Mouse (Mus musculus) thymus, postnatal 36 days (tissue): ENCODE data around the gene Ranbp10.

Experiments
- DNase-seq, 2 experiments: peaks; one replicate each; pipeline ENCODE4 v3.0.0; 2022; ENCODE audit warnings: mixed read lengths in 2 of 2

Gene Ranbp10

DNA sequence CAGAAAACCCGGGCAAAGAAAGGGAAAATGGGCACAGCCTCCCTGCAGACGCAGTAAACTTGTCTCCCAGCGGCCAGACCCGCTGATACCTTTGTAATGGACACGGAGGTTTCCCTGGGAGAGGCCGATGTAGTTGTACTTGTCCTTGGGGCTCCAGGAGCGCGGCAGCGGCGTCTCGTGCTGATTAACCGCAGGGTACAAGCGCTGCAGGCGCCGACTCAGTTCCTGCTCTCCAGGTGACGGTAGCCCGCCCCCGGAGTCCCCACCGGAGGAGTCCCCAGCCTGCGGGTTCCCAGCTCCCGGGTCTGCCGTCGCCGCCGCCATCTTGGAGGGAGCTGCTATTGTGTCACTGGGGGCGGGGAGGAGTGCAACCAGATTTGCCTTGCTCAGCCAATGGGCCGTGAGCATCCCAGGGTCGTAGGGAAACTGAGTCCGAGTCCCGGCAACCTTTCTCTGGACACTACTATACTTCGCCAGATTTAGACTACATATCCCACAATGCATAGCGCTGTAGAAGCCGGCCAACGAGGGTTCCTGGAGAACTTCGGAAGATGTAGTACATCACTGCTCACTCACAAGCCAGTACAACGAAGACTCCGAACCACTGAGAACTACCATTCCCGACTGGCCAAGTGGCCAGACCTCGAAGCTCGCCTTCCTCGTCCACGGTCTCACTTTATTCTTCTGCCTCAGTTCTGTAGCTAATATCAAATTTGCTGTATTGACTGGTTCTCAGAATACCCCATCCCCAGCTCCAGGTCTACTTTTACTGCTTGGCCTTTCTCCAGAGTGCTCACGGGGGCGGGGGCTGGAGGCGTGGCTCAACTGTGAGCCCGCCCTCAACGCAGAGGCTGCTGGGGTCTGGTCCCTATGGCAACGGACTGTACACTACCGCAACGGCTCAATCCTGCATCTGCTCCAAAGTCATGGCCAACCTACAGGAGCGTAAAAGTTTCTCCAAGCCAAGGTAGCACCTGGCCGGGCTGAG lies at the start of gene Ranbp10, which contains the start of gene Tsnaxip1:
Gene Ranbp10 (minus strand): TSS at position 490 of the 988 bp plus-strand sequence.
Gene Tsnaxip1 (plus strand): TSS at position 871 of the 988 bp plus-strand sequence.
- peak; percentile 92 to 96 for DNase-seq

GRCm38 (mm10) chr8:105874301-105874700 lies 47.2 kb upstream of the Ranbp10 start:
- DNase-seq: no peak

GRCm38 (mm10) chr8:105866364-105867029 lies 39.3 kb upstream of the Ranbp10 start:
- no peak for DNase-seq

DNA sequence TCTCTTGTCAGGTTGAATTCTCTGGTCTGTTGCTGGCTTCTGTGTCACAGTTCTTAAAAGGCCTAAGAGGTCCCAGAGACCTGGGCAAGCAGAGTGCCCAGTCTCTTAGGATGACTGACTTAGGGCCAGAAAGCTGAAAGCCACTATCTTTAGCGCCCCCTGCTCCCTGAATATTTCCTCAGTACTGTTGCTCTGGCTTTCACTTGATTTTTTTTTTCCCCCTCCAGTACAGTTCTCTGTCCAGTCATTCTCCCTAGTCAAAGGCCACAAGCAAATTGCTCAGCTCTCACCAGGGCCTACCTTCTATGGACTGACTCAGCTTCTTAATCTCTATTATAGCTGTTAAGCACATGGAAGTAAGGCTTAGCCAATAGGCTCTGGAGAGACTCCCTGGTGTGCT lies 34.8 kb upstream of the Ranbp10 start:
- peak in 1 of 2 experiments; percentile 6 for DNase-seq

DNA sequence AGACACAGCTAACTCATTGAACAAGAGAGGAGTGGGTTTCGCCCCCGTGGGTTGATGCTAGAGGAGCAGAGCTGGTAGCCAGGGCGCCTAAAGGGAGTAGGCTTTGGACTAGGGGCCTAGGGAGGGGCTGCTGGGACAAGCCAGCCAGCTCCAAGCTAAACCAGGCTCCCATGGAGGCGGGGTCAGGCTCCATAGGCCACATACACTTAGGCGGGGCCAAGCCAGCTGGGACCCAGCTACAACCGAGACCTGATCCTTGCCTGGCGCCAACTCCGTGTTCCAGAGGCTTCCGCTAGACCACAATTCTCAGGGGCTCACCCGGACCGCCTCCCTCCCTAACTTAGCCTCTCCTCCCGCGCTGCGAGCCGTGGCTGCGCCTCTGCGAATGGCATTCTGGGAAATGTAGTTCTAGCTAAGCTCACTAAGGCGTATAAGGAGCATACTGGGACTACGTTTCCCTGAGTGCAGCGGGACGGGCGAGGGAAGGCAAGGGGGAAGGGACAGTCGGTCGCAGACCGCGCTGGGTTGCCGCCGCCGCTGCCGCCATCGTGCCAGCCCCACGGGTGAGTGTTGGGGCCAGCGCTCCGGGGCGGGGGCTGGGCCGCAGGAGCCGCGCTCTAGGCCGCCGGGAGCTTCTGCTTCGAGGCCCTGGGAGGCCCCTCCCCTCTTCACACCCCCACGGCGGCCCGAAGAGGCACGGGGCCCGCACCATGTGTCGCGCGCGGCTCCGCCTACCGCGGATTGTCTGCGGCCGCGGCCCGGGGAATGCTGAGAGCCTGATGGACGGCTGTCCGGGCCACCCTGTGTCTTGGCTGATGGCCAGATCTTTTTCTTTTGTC lies 33.2 kb upstream of the Ranbp10 start, which contains the start of gene Nutf2:
Gene Nutf2 (plus strand): TSS at position 438 of the 839 bp plus-strand sequence.
- peak; percentile 85 to 94 for DNase-seq

GRCm38 (mm10) chr8:105859314-105859713 lies 32.2 kb upstream of the Ranbp10 start:
- no peak for DNase-seq

DNA sequence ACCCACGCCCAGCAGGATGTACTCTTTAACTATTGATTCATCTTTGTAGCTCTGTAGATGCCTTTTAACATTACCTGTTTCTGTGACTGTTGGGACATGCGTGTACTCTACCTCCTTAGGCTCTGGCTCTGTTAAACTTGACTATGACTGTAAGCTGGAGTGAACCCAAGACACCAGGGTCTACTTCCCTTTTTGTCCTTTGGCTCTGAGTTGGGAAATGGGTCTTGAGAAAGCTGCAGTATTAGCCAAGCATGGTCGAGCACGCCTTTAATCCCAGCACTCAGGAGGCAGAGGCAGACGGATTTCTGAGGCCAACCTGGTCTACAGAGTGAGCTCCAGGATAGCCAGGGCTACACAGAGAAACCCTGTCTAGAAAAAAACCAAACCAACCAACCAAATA lies 31.3 kb upstream of the Ranbp10 start:
- DNase-seq: no peak

DNA sequence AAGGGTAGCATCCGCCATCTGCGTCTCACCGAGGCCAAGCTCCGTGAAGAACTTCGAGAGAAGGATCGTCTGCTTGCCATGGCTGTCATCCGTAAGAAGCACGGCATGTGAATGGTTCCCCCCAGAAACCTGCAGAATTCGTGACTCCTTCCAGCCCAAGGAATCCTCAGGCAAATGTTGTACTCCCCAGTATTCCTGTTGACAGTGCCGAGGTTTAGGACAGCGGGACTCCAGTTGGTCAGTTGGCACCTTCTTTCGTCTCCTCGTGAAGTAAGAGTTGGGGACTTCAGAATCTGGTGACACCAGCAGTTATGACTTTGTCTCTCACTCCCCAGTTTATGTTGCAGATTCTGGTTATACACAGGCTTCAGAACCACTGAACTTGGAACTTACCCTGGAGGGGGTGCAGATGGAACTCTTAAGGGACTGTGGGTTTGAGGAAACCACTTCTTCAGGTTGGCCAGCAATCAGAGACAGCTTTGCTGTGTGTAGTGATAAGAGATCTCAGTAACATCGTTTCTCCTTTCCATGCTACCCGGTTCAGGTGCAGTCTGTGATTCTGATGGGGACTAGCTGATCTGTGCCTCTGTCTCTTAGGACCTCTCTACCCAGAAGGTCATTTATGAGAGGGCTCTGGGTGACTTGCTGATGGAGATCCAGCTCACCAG lies 29.2 kb upstream of the Ranbp10 start:
- no peak for DNase-seq

DNA sequence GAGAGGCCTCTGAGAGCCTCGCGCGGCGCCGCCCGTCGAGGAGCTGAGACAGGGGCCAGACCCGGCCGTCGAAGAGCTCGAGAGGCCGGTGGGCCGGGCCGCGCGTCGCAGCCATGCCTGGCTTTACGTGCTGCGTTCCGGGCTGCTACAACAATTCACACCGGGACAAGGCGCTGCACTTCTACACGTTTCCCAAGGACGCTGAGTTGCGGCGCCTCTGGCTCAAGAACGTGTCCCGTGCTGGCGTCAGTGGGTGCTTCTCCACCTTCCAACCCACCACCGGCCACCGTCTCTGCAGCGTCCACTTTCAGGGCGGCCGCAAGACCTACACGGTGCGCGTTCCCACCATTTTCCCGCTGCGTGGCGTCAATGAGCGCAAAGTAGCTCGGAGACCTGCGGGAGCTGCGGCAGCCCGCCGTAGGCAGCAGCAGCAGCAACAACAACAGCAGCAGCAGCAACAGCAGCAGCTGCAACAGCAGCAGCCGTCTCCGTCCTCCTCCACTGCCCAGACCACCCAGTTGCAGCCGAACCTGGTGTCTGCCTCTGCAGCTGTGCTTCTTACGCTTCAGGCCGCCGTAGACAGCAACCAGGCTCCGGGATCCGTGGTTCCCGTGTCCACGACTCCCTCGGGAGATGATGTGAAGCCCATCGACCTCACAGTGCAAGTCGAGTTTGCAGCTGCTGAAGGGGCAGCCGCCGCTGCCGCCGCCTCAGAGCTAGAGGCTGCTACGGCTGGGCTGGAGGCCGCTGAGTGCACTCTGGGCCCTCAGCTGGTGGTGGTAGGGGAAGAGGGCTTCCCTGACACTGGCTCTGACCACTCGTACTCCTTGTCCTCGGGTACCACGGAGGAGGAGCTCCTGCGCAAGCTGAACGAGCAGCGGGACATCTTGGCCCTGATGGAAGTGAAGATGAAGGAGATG lies 28.4 kb upstream of the Ranbp10 start:
- peak; percentile 39 to 47 for DNase-seq

DNA sequence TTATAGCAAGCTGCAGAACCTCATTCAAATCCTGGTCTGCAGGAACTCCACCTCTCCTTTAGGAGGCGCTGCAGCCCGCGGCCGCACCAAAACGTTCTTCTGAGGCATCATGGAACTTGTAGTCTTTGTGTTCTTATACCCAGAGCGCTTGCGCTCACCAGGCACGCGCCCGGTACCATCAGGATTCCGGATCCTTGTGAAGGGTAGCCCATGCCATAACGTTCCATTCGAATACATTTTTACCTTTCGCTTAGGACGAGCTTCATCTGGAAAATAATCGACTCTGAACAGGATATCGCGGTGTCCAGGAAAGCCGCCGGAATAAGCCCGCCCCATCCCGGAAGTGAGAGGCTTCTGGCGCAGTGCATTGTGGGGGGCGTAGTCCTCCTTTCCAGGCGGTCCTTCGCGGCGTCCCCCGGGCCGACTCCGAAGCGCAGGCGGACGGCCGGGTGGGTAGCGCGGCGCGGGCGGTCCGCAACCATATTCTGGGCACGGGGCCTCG lies 27.6 kb upstream of the Ranbp10 start, which contains the start of gene Thap11:
Gene Thap11 (plus strand): TSS at position 418 of the 502 bp plus-strand sequence.
- peak; percentile 92 to 94 for DNase-seq

GRCm38 (mm10) chr8:105854303-105854702 lies 27.2 kb upstream of the Ranbp10 start:
- no peak for DNase-seq

DNA sequence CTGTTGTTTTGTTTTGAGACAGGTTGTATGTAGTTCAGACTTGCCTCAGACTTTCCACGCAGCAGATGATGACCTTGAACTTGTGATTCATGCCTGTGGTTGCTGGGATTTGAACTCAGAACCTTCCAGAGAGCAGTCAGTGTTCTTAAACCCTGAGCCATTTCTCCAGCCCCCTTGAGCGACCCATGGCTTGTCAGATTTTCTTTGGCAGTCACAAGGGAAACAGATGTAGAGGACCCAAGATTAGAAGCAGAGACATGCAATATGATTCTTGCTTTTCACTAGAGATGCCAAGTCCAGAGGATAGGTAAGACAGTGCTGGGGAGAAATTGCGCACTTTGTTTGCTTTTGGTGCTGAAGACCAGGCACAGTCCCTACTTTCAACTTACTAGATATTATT lies 26.0 kb upstream of the Ranbp10 start, which contains the start of gene Cenpt:
Gene Cenpt (minus strand): TSS at position 101 of the 400 bp plus-strand sequence.
- no peak for DNase-seq

- DNase-seq: no peak
These were observed 25.1 kb upstream of the Ranbp10 start for GRCm38 (mm10) chr8:105852146-105852729.

- peak; percentile 89 to 92 for DNase-seq
These were observed 24.5 kb upstream of the Ranbp10 start for GRCm38 (mm10) chr8:105851651-105852143.

DNA sequence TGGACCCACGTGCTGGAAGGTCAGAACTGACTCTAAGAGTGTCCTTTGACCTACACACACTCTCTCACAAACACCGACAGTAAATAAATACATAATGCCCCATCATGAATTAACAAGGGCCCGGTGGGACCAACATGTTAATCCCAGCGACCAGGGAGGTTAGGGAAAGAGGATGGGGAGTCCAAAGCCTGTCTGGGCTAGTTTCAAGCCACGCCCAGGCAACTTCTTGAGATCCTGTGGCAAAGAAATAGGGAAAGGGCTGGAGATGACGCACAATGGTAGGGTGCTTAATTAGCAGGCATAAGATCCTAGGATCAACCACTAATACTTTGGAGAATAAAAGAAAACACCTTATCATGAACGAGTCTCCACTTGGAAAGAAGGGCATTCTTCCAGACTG lies 23.5 kb upstream of the Ranbp10 start:
- no peak for DNase-seq

DNA sequence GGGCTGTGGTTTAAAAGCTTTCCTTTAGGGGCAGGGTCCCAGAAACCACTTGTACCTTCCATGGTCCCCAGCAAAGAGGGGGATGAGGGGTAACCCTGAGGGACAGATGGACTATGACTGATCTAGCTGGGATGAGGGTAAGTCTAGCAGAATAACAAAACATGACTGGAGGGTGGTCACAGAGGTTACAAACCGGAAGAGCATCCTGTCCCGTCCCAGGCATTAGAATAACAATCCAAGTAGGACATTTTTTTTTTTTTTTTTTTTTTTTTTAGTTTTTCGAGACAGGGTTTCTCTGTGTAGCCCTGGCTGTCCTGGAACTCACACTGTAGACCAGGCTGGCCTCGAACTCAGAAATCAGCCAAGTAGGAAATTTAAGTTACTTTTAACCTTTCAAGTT lies 22.9 kb upstream of the Ranbp10 start:
- no peak for DNase-seq

DNA sequence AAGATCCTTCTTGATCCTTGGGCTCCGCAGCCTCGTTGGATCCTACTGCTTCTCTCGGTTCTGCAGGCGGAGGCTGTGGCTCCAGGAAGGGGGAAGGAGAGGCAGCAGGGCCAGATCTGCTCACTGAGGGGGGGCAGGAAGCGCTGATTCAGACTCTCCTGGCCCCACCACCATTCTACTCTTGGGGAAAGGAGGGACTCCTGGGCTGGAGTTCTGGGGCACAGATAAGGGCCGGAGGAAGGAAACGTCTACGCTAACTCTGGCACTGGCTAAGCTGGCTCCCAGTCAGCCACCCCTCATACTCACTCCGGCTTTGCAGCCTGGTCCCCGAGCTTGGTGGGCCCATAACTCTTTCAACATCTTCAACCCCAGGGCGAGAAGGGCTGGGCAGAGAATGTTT lies 19.5 kb upstream of the Ranbp10 start:
- DNase-seq: no peak

DNA sequence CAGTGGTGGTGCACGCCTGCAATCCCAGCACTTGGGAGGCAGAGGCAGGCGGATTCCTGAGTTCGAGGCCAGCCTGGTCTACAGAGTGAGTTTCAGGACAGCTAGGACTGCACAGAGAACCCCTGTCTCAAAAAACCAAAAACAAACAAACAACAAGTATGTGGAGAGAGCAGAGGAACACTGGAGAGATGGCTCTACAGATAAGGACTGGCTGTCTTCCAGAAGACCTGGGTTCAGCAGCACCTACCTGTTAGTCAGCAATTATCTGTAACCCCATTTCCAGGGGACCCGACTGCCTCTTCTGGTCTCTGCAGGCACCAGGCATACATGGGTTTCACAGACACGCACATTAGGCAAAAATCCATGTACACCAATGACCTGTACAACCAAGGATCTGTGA lies 12.1 kb upstream of the Ranbp10 start:
- DNase-seq: no peak

DNA sequence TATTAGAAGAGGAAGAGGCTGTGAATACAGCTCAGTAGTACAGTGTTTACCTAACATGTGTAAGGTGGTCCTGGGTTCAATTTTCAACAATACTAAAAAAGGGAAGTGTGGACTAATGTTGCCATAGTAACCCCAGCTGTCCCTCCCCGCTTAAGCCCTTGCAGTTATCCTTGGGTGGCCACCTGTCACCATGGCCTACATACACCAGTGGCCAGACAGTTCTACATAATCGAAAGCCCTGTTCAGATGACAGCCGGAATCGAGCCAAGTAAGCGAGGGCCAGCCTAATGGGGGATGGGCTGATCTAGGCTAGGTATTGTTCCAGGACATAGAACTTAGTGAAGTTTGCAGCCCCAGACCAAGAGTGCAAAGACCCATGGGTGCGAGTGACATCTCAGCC lies 9.8 kb upstream of the Ranbp10 start:
- no peak for DNase-seq

GRCm38 (mm10) chr8:105835318-105835717 lies 8.2 kb upstream of the Ranbp10 start:
- peak; percentile 85 to 87 for DNase-seq
